Mouse (Mus musculus) myocyte (in vitro differentiated cells): Measurements from ENCODE around the gene Hspb6. TPM values are rescaled to one million over a fixed set of nuclear protein-coding genes. Genes with fewer than 3 reads are reported as not detected.
A peak's percentile ranks its signal among the peaks of the same experiment; 100 is the strongest.

Experiments used
- H3K27me3 ChIP-seq: one replicate; pipeline ENCODE4 v1.6.1; 2011; ENCODE audit not compliant: control insufficient read depth, insufficient read depth, insufficient read length
- H3K36me3 ChIP-seq: one replicate; pipeline ENCODE4 v1.6.1; 2011; ENCODE audit not compliant: control insufficient read depth, insufficient read depth
- H3K4me2 ChIP-seq: one replicate; pipeline ENCODE4 v1.6.1; 2011; ENCODE audit warnings: low read depth, control low read depth
- H3K4me3 ChIP-seq: one replicate; pipeline ENCODE4 v1.5.1; 2011; ENCODE audit warnings: mild to moderate bottlenecking, control low read depth, moderate library complexity
- H3K79me2 ChIP-seq: one replicate; pipeline ENCODE4 v1.6.1; 2011; ENCODE audit not compliant: control insufficient read depth, insufficient read depth
- H3ac ChIP-seq: one replicate; pipeline ENCODE4 v1.6.1; 2011; ENCODE audit not compliant: control insufficient read depth, insufficient read length
- CEBPB ChIP-seq: IDR thresholded peaks from 2 replicates; pipeline ENCODE4 v1.6.1; 2011; ENCODE audit warnings: mild to moderate bottlenecking, moderate library complexity; ENCODE audit not compliant: poor library complexity, insufficient read depth, severe bottlenecking
- E2F4 ChIP-seq: IDR thresholded peaks from one replicate; pipeline ENCODE4 v1.6.1; 2011; ENCODE audit warnings: mild to moderate bottlenecking, control low read depth, moderate library complexity; ENCODE audit not compliant: insufficient read depth
- MAX ChIP-seq: IDR thresholded peaks from one replicate; pipeline ENCODE4 v1.6.1; 2011; ENCODE audit warnings: low read depth, mild to moderate bottlenecking, control low read depth
- MYOD1 ChIP-seq, 3 experiments: IDR thresholded peaks; one replicate each; pipeline ENCODE4 v1.6.1; 2011; ENCODE audit warnings: control low read depth in 2 of 3, low read depth in 2 of 3, mild to moderate bottlenecking in 2 of 3, moderate library complexity in 1 of 3; ENCODE audit not compliant: insufficient read length in 2 of 3, control insufficient read depth in 1 of 3
- MYOG ChIP-seq, 3 experiments: IDR thresholded peaks; one replicate each; pipeline ENCODE4 v1.6.1; 2011; ENCODE audit warnings: control low read depth in 2 of 3, low read depth in 2 of 3, mild to moderate bottlenecking in 2 of 3; ENCODE audit not compliant: insufficient read length in 2 of 3, control insufficient read depth in 1 of 3, insufficient read depth in 1 of 3
- POLR2A ChIP-seq: IDR thresholded peaks from one replicate; pipeline ENCODE4 v1.6.1; 2011; ENCODE audit warnings: low read depth, mild to moderate bottlenecking, control low read depth, moderate library complexity; ENCODE audit not compliant: insufficient read length
- POLR2AphosphoS2 ChIP-seq: IDR thresholded peaks from one replicate; pipeline ENCODE4 v1.6.1; 2011; ENCODE audit warnings: low read depth, control low read depth; ENCODE audit not compliant: insufficient read length
- REST ChIP-seq: IDR thresholded peaks from one replicate; pipeline ENCODE4 v1.6.1; 2011; ENCODE audit warnings: mild to moderate bottlenecking, control low read depth, moderate library complexity; ENCODE audit not compliant: insufficient read depth, insufficient read length
- SRF ChIP-seq: IDR thresholded peaks from one replicate; pipeline ENCODE4 v1.6.1; 2011; ENCODE audit warnings: low read depth; ENCODE audit not compliant: control insufficient read depth, insufficient read length
- TCF12 ChIP-seq: IDR thresholded peaks from one replicate; pipeline ENCODE4 v1.6.1; 2011; ENCODE audit warnings: mild to moderate bottlenecking, control low read depth; ENCODE audit not compliant: poor library complexity, insufficient read depth, severe bottlenecking
- TCF3 ChIP-seq: IDR thresholded peaks from one replicate; pipeline ENCODE4 v1.6.1; 2011; ENCODE audit warnings: low read depth, control low read depth; ENCODE audit not compliant: insufficient read length
- USF1 ChIP-seq: IDR thresholded peaks from one replicate; pipeline ENCODE4 v1.6.1; 2011; ENCODE audit warnings: low read depth, mild to moderate bottlenecking, control low read depth, moderate library complexity
- polyA plus RNA-seq: library from polyadenylated mRNA; unstranded; fragments of >200 nt; fragmentation: generic; extraction: Trizol; gene quantifications from one replicate; pipeline ENCODE4 v1.2.1, GENCODE M21; 2012; ENCODE audit warnings: missing spikeins

The Hspb6 gene
- polyA plus RNA-seq, 1 experiment, result 27.8 TPM

- TF ChIP-seq TCF12 (no peak), POLR2AphosphoS2 (peak; percentile 71), POLR2A (peak; percentile 61)
- peak overlapping the region; percentile 36 for H3K4me3 ChIP-seq
- no peak overlapping the region for H3ac ChIP-seq
- peaks cover 12% of the 10 kb centered on the region for H3K36me3 ChIP-seq
- no peaks in the 10 kb centered on the region for H3K27me3 ChIP-seq
- H3K79me2 ChIP-seq, result no peaks in the 10 kb centered on the region
- H3K4me2 ChIP-seq, result peak overlapping the region; percentile 75
Measured at GRCm38 (mm10) chr7:30531291-30531815, 20.6 kb upstream of the Hspb6 start.

DNA sequence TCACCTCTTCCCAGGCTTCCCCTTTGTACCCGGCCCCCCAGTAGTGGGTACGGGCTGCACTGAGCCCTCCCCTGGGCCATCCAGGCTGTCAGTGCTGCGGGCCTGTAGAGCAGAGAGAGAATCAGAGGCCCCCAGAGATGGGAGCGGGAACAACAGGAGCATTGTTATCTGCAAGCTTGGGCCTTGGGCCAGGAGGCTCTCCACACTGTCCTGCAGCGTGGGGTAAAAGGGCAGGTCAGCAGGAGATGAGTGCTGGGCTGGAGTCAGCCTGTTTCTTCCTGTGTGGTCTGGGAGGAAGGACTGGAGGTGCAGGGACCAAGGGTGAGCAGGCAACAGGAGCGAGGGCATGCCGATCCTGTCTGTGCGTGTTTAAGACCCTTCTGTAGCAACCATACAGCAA lies 19.0 kb upstream of the Hspb6 start:
- Histone ChIP-seq H3K4me3 (no peak overlapping the region), H3ac (no peak overlapping the region), H3K79me2 (no peaks in the 10 kb centered on the region), H3K36me3 (peaks cover 12% of the 10 kb centered on the region), H3K27me3 (no peaks in the 10 kb centered on the region), H3K4me2 (no peak overlapping the region)
- no peak for TF ChIP-seq TCF3
- no peak for TF ChIP-seq POLR2AphosphoS2
- TF ChIP-seq SRF, result no peak
- TF ChIP-seq REST, result no peak
- TF ChIP-seq CEBPB, result no peak
- no peak for TF ChIP-seq POLR2A
- no peak for TF ChIP-seq TCF12
- TF ChIP-seq MYOD1 (IDR thresholded peaks at IDR 0.05; ENCODE audit: control insufficient read depth in 1 of 3, insufficient read length in 2 of 3, low read depth in 2 of 3), result no peak
- TF ChIP-seq USF1, result no peak
- TF ChIP-seq E2F4, result no peak
- TF ChIP-seq MAX, result no peak
- TF ChIP-seq MYOG (IDR thresholded peaks at IDR 0.05; ENCODE audit: control insufficient read depth in 1 of 3, insufficient read depth in 1 of 3, insufficient read length in 2 of 3, low read depth in 2 of 3), result no peak

GRCm38 (mm10) chr7:30533941-30534632 lies 17.9 kb upstream of the Hspb6 start:
- TF ChIP-seq E2F4 (no peak), CEBPB (no peak), POLR2AphosphoS2 (no peak), MAX (no peak), MYOG (IDR thresholded peaks at IDR 0.05; ENCODE audit: control insufficient read depth in 1 of 3, insufficient read depth in 1 of 3, insufficient read length in 2 of 3, low read depth in 2 of 3) (no peak), TCF3 (no peak), TCF12 (no peak)
- Histone ChIP-seq H3ac (peak overlapping the region; percentile 58), H3K4me3 (peak overlapping the region; percentile 38), H3K36me3 (peaks cover 9% of the 10 kb centered on the region), H3K79me2 (no peaks in the 10 kb centered on the region), H3K27me3 (no peaks in the 10 kb centered on the region), H3K4me2 (peak overlapping the region; percentile 69)

DNA sequence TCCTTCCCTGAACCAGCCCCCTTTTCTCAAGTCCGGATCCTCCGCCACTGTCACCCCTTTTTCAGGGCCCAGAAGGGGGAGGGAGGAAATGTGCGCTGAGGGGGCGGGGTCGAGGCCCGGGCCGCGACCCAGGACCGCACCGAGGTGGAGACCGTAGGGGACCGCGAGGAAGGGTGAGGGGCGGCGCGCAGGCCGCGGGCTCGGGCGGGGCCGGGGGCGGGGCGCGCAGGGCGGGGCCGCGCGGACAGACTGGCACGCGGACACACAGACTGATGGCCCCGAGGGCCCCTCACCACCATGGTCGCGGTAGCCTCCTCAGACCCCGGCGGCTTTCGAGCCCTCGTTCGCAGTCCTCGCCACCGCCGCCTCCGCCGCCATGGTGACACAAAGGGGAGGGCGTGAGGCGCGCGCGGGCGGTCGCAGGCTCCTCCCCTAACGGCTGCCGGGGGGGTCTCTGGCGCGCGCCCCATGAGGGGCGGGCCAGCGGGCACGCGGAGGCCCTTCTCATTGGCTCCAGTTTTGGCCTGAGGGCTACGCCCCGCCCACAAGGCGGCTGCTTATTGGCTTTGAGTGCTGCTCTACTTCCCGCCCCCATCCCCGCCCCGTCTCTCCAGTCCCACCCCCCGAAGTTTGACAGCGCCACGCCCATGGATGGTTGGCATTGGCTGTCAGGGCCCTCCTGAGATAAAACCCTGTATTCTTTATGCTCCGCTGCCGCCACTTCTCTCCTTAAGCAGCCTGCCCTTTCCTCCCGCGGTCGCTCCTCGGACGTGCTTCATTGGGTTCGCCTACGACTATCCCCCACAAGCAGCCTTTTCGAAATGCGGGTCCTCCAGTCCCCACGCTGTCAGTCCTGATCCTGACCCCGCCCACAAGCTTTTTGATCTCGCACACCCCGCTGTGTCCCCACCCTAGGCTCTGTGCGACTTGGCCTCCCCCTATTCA lies 17.1 kb upstream of the Hspb6 start, which contains the start of gene Arhgap33:
Arhgap33 (minus strand) TSS at position 428 of the 945 bp plus-strand sequence.
- Histone ChIP-seq H3K4me2 (peak within 1 kb of the TSS; percentile 91), H3K27me3 (no peaks in the 10 kb centered on the region), H3ac (peak within 1 kb of the TSS; percentile 58), H3K4me3 (peak within 1 kb of the TSS; percentile 38), H3K36me3 (peaks cover 3% of the 10 kb centered on the region), H3K79me2 (no peaks in the 10 kb centered on the region)
- no peak for TF ChIP-seq TCF3
- peak; percentile 38 for TF ChIP-seq POLR2AphosphoS2
- peak; percentile 49 for TF ChIP-seq POLR2A
- TF ChIP-seq MAX, result no peak
- peak; percentile 37 for TF ChIP-seq SRF

DNA sequence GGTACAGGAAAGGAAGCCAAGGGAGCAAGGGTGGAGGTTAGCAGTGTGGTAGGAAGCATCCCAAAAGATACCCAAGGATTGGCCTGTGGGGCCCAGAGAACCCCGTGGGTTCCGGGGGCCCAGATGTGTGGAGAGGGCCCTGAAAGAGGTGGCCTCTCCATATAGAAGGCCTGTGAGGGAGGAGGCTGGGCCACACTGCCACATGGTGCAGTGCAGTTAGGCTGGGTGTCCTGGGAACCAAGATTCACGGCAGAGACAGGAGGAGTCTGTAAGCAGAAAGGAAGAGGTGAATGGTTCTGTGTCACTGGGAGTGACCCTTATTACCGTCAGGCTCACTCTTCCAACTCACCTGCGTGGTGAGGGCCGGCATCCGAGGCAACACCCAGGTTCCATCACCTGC lies 11.4 kb upstream of the Hspb6 start:
- TF ChIP-seq MAX (no peak), POLR2AphosphoS2 (no peak), E2F4 (no peak), SRF (no peak), TCF12 (no peak), TCF3 (no peak), USF1 (no peak), MYOG (IDR thresholded peaks at IDR 0.05; ENCODE audit: control insufficient read depth in 1 of 3, insufficient read depth in 1 of 3, insufficient read length in 2 of 3, low read depth in 2 of 3) (no peak), POLR2A (no peak), CEBPB (no peak), REST (no peak)
- H3K27me3 ChIP-seq, result no peaks in the 10 kb centered on the region
- no peaks in the 10 kb centered on the region for H3K36me3 ChIP-seq
- H3K4me2 ChIP-seq, result no peak overlapping the region
- H3K4me3 ChIP-seq, result no peak overlapping the region
- no peaks in the 10 kb centered on the region for H3K79me2 ChIP-seq
- H3ac ChIP-seq, result no peak overlapping the region
